Mouse (Mus musculus) thymus, postnatal 25 days (tissue): ENCODE data around the gene Crybg1.
A peak's percentile ranks its signal among the peaks of the same experiment; 100 is the strongest.
"Not testable (repeated sequence)": the region's sequence is repeated elsewhere in the genome, so short reads cannot be mapped to it uniquely, and the experiment has no call there.

Experiments
- DNase-seq: peaks from one replicate; pipeline ENCODE4 v3.0.0; 2022

The Crybg1 gene

DNA sequence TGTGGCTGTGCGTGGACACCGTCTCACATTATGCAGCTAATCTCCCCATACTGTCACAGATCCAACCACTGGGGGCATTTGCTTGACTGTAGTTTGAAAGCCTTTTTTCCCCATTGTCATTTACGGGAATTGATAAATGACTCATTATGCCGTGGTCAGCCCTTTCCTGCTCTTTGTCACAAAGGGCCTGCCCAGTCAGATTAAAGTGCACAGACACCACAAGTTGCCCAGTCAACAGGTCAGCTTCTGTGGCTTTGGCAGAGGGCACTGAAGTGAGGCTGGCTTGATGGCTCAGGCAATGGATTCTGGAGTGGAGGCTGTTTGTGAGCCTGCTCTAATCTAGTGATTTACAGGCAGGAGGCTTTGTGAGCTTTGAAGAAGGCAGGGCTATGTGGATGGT, 204.9 kb downstream of the Crybg1 start:
- DNase-seq: no peak

DNA sequence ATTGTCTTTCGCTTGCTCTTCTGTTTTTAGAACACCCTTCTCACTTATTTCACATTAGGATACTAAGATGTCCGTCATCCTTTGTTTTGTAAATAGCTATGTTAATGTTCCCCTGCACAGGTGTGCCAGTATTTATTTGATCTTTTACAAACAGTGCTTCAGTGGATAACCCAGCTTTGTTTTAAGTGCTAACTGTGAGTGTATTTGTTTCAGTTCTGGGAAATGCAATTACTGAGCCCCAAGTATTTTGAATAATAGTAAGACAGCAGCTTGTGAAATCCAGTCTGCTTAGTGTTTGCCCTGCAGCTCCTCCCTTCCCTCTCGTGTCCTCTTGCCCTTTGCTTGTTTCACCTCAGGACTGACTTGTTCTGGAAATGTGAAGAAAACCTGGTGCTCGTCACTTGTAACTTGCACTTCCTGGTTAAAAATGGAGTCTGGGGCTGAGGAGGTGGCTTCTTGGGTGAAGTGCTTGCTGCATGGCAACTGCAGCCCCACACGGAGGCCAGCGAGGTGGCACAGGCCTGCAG, 209.5 kb downstream of the Crybg1 start:
- DNase-seq: no peak

DNA sequence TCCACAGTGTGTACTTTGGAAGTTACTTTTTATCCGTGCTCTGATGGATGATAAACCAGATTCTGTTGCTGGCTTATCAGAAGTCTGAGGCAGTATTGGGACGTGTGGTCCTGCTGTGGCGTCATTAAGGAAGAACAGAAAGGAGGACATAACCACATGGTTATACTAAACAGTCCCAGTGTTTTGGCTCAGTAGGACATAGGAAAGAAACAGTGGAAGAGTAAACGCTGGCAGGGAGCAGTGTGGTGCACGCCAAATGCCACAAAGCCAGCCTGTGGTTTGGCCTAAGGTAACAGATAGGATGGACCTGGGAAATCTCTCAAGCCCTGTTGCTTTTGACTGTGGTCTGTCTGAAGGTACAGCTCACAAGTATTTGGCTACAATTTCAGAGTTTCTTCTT, 220.1 kb downstream of the Crybg1 start:
- no peak for DNase-seq

DNA sequence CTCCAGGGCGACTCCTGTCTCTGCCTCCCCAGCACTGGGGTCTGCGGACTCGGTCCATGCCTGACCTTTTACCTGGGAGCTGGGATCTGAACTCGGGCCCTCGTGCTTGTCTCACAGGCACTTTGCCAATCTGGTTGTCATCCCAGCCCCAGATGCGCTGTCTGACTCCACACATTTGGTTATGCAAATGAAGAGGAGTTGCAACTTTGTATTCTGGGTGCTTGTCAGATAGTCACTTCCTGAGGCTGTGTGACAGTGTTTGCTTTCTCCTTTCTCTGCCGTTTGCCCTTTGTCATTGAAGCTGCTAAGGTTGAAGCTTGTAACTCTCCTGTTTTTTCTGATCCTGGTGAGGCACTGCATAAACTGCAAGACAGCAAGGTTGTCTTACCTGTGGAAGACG, 220.9 kb downstream of the Crybg1 start:
- DNase-seq: no peak

DNA sequence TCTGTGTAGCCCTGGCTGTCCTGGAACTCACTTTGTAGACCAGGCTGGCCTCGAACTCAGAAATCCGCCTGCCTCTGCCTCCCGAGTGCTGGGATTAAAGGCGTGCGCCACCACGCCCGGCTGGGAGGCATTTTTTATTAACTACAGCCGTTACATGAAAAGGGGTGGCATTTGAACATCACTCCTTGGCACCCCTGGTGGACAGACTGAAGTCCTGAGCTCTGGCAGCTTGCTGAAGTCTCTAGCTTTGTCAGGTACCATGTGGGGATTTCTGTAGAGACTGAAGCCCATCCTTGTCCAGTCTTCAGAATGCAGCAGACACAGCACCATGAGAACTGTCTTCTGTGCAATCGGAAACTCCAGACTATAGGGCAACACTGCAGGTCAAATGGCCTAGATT, 222.9 kb downstream of the Crybg1 start:
- DNase-seq: not testable (repeated sequence)

DNA sequence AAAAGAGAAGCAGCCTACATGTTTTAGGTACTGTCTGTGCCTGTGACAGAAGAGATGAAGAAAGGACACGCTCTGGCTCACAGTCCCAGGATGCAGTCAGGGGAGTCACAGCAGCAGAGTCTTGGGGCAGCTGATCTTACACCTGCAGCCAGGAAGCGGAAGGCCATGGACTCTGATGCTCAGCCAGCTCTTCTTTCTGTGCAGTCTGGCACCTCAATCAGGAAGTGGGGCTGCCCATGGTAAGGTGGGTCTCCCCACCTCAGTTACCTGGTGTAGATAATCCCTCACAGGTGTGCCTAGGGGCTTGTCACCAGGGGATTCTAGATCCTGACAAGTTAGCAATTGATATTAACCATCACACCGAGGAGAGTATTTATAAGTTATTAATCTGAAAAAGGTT, 225.6 kb downstream of the Crybg1 start:
- no peak for DNase-seq

DNA sequence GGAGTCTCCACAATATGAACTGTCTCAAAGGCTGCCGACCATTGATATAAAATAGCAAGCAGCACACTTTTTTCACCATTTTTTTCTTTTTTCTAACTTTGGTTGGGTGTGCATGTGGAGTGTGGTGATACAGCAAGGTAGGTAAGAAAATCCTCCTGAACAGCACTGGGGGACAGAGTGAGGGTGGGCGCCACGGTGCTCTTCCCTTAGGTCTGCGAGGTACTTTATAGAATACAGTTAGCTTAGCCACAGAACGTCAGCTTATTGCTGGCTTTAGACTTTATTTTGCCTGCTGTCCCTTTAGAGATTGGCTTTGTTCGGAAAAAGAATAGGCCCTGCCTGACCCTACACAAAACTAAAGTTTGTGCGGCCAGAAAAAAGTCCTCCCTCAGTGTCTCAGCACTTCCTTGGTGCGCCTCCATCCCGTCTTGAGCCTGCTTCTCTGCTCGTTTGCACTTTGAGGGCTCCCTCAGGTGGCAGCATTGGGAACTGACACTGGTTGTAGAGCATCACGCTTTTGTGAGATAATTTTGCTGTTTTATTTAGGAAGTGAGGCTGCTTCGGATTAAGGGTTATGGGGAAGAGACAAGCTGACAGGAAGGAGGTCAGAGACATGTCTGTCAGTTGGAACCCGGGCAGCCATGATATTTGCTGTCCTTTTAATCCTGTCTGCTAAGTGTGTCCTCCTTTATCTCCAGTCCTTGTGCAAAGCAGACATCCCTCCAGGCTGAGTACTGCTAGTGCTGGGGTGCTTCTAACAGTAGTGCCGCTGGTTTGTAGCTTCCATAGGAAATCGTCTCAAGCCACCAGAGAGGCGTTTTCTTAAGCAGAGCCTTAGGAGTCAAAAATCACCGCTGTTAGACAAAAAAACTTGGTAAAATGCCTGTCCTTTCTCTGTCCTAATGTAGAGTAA, 229.7 kb downstream of the Crybg1 start:
- DNase-seq: peak; percentile 89

DNA sequence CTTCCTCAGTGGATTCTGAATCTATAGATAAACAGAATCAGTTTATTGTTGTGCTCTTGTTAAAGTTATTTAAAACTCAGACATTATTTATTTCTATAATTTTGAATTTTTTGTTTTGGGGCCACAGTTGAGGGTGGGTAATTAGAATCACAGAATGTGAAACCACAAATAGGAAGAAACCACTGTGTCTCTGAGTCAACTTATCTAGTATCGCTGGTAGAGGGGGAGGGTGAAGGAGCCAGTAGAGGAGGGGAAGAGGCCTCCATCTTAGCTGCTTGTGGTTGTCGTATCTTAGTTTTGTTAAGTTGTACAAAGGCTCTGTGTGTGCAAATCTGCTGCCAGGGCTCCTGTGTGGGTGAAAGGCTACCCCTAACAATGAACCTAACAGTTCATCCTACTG, 231.9 kb downstream of the Crybg1 start:
- no peak for DNase-seq

DNA sequence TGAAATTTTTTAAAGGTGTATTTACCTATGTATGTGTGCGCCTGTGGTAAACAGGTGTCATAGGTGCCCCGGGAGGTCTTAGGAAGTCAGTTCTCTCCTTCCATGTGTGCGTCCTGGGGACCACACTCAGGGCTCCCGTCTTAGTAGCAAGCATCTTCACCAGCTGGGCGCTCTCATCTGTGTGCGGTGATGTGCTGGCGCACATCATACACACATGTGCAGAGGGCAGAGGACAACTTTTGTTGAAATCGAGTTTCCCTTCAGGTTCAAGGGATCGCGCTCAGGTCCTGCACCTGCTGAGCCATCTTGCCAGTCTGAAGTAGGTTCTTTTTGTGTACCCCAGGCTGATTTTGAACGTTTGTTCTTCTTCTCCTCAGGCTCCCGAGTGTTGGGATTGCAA, 232.5 kb downstream of the Crybg1 start:
- no peak for DNase-seq

DNA sequence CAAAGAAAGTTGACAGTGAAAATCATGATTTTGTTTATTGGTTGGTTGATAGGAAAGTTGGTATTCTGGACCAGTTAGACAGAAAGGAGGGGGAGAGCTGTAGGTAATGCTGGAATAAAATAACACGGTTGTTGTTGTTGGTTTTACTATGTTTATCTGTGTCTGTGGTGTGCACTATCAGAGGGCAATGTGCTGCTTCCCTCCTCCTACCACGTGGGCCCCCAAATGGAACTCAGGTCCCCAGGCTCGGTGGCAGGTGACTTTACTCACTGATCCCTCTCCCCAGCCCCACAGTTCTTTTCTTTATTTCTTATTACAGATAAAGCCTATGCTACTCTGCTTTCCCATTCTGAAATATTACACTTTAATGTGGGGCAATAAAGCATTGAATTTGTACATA, 236.4 kb downstream of the Crybg1 start:
- DNase-seq: no peak

DNA sequence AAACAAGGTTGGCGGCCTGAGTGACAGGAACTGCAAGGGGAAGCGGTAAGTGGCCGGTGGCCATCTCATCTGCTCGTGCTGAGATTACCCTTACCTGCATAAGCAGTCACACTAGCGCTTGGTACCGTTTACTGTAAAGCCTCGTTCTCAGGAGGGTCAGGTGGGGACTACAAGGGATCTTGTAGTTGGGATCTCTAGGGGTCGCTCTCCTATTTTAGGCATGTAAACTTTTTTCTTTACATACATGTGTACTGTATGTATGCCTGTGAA, 237.8 kb downstream of the Crybg1 start:
- DNase-seq: no peak

DNA sequence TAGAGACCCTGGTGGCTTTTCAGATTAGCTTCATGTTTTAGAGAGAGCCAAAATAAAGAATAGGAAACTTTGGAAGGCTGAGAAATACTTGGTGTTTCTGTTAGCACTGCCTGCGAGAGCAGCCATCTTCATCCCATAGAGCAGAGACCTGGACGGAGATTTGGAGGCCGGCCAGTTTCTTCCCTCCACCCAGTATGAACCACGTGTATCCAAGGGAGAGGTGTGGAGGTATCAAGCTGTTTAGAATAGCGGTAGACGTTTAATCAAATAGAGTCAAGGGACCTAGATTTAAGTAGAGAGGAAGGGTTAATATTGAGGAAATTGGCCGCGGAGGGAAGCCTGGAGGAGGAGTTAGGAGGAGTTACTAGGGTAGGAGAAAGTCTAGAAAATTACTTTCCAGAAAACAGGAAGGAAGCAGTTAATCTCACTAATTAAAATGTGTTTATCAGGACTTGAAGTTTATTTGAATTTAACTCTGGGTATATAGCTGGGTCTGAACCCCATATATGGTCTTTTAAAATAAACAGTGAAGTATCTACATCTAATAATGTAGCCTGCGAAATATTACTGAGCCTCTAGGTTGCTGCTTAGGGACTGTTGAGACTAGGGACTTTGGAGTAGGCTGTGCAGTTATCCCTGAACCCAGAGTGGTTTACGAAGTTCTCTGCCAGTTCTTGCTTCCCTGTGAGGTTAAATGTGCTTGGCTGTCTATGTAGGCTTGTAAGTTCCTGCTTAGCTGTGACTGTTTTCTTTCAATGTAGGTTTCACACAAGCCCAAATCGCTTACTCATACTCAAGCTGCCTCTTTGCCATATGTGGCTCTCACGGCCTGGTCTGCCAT, 238.4 kb downstream of the Crybg1 start:
- DNase-seq: no peak

DNA sequence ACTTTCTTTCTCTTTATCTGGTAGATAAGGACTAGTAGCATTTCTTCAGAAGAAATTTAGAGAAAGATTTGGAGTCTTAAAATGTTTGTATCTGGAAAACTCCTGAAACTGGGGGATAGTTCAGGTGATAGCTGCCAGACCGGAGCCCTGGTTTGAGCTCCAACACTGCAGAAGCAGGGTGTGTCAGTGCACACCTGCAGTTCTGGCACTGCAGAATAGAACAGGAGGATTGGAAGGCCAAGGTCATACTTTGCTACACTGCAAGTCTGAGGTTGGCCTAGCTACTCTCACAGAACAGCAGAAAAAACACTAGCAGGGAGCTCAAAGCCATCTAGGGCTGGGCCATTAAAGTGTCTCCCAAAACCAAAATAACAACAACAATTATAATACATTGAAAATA, 244.1 kb downstream of the Crybg1 start:
- DNase-seq: no peak

DNA sequence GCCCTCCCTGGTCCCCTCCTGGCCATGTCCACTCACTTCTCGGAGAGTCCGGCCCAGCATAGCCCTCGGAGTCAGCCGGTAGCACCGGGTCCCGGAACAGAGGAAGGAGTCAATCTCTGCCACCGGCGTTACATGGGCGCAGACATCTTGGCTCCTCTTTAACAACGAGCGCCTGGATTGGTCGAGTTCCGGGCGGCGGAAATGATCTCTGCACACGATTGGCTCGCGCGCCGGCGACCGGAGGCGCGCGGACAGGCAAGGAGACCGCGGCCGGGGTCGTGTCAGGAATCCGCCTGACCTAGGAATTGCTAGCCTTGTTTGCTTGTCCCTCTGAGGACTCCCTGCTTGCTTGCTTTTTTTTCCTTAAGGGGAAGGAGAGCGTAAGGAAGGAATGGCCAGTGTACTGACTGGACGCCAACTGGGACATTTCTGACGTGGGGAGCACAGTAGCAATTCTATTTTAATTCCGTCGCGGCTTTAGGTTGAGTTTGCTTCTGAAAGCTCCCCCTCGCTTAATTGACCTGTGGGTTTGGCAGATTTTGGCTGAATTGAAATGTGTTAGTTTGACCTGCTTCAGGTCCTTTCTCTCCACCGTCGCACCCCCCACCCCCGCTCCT, 247.0 kb downstream of the Crybg1 start, which contains the start of the genes Qrsl1 and Rtn4ip1:
Qrsl1 (minus strand) TSS at position 168 of the 617 bp plus-strand sequence.
Rtn4ip1 (plus strand) TSS at position 230 of the 617 bp plus-strand sequence.
- peak; percentile 93 for DNase-seq

DNA sequence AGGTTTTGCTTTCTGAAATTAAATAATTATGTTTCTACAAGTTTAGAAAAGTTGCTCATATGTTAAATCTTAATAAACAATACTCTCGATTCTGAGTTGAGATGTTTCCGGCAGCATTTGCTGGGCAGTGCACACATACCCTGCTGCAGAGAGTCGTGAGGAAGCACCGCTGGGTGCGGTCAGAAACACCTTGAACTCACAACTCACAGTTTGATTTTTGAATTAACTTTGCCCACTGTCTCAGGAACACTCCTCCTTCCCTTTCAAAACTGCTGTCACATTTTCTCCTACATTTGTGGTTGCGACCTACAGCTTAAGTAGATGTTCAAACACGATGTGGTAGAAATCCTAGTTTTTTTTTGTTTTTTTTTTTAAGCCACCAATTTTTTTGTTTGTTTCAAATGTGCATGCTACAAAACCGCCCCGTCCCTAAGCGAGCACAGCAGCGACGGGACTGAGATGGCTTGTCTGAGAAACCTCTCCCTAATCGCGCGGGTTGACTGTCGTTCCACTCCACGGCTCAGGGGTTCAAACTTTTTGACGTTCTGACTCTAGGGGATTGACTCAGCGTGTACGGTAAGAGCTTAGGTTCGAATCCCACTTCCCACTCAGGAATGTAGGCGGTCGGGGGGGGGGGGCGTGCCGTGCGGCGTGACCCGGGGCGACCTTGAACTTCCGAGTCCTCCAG, 247.6 kb downstream of the Crybg1 start:
- DNase-seq: peak; percentile 10
